Mouse (Mus musculus): Measurements from ENCODE around the gene Vmn1r13.
"Not testable (repeated sequence)": the region's sequence is repeated elsewhere in the genome, so short reads cannot be mapped to it uniquely, and the experiment has no call there.

Gene Vmn1r13

GRCm38 (mm10) chr6:57202990-57203389, at the start of gene Vmn1r13:
Gene Vmn1r13, plus strand, starts transcription at chr6:57203290.
- DNase-seq (ENCODE audit: low spot score), result not testable (repeated sequence)

- no peak for DNase-seq (ENCODE audit: low spot score)
Observed at GRCm38 (mm10) chr6:57156619-57157018, 46.5 kb upstream of the Vmn1r13 start, which contains the start of gene Vmn1r12. Gene Vmn1r12, plus strand, starts transcription at chr6:57156919.

GRCm38 (mm10) chr6:57190016-57190415, 13.1 kb upstream of the Vmn1r13 start:
- DNase-seq (ENCODE audit: low spot score), result not testable (repeated sequence)

GRCm38 (mm10) chr6:57231386-57231785, 28.3 kb downstream of the Vmn1r13 start, which contains the start of gene Vmn1r14:
Gene Vmn1r14, plus strand, starts transcription at chr6:57231686.
- DNase-seq (ENCODE audit: low spot score), result no peak

GRCm38 (mm10) chr6:57257652-57258051, 54.6 kb downstream of the Vmn1r13 start, which contains the start of gene Vmn1r15:
Gene Vmn1r15, plus strand, starts transcription at chr6:57257952.
- no peak for DNase-seq (ENCODE audit: low spot score)

GRCm38 (mm10) chr6:57260990-57261389, 57.9 kb downstream of the Vmn1r13 start:
- DNase-seq (ENCODE audit: low spot score), result no peak

Measured in spleen, adult 12 weeks (tissue).